Mouse (Mus musculus) right cerebral cortex, adult 18-20 months (tissue): Measurements from ENCODE around the gene Gp9.

ENCODE experiments used
- DNase-seq: peaks from one replicate; pipeline ENCODE4 v3.0.0; 2022; ENCODE audit warnings: mixed read lengths

The Gp9 gene

DNA sequence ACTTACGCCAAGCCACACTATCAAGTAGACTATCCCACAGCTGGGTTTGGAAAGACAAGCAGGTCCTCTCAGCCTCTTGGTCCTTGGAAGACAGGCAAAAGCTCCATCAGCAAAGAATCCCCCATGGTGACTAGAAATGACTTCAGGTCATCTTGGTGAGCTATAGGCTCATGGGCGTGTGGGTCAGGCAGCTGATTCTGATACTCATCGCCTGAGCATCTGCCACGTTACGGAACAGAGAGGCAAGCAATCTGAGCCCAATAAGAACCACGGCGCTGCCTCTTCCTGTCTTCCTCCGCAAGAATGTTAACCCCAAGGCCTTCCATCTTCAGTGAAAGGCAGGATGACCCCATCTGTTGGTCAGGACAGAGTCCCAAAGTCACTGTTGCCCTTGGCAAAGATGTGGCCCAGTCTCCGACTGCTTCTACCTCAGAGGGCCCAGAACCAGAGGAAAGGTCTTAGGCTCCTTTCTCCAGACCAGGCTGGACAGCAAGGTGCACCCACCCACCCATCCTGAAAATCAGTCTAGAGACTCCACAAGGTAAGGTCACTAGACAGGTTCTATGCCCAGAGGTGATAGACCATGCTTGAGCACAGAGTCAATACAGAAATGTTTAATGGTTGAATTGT is 10.5 kb downstream of the Gp9 start:
- DNase-seq, result no peak

DNA sequence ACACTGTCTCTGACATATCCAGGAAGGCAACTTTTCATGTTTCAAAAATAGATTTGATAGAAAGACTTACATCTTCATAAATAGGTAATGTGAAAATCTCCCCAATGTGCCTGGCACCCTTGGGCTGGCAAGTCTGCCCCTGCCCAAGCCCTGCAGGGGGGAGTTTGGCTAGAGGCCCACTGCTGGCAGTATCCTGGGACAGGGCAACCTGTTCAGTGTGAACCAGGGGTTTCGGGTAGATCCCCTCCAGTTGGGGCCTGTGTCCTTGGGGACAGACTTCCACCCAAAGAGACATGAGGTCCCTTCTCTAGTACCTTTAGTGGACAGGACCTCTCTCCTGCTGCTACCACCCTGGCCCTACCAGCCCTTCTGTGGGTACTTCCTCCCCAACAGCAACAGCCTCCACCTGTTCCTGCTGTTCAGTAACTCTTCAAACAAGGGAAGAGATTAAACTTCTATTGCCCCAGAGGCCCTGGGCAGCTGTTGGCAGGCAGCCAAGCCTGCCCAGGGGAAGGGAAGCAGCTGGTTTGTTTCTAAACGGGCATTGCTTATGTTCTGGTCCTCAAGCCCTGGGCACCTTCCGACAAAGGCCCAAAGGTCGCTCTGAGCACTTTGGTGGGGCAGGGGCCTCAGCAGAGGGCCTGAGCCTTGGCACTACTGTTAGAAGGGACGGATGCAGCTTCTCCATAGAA is 11.2 kb downstream of the Gp9 start:
- DNase-seq, result no peak

DNA sequence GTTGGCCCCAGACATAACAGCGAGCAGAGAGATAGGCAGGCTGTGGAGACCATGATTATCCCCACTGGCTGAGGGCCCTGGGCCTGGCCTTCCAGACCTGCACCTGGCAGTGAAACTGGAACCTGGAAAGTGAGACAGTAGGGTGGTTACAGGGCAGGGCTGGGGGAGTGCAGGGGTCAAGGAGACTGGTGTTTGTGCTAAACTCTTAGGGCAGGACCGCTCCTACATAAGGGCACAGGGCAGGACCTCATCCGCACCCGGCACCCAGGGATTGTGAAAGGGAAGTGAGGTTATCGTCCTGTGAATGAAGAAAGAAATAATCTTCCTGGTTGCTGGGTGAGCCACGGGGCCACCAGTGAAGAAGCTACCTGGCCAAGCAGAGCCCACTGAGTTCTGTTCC is 11.9 kb downstream of the Gp9 start:
- DNase-seq, result no peak

DNA sequence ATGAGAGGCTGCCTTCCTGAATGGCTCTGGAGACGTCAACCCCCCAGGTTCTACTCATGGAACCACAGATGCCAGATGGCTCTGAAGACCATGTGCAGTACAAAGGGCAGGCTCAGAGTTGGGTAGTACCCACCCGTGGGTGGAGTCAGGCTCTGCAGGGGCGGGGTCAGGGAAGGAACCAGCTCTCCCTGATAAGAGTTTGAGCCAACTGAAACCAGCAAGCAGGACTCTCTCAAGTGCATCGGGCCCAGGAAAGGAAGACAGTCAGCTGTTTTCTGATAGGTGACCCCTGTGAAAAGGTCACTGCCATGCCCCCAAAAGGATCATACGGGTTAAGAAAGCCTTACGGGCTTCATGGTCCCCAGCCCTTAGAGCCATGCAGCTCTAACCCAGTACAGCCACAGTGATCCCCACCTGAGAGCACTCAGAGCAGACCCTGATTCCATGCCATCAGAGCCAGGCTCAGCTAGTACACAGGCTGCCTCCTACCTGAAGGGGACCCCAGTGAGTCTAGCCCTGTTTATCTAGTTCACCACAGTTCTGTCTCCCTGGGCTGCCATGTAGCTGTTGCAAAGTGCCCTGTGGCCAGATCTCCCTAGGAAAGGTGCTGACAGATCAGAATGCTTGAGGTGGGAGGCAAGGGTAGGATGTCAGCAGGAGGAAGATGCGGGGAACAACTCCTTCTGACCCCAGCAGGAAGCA is 13.1 kb downstream of the Gp9 start:
- no peak for DNase-seq

DNA sequence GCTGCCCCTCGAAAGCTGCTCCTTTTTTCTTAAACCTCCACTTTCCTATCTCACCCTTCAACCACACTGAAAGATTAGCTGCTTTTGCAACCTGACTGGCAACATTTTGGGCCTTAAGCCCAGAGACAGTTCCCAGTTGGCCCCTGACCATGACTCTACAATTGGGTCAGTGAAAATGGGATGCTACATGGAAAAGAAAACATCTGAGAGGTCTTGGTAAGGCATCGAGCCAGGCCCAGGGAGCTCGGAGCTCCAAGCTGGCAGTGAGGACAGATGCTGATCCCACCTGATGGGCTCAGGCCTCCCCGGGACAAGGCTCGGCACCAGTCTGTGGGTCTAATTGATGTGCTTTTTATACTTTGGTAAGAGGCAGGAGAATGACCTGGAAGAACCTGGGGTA is 14.0 kb downstream of the Gp9 start:
- DNase-seq, result no peak

DNA sequence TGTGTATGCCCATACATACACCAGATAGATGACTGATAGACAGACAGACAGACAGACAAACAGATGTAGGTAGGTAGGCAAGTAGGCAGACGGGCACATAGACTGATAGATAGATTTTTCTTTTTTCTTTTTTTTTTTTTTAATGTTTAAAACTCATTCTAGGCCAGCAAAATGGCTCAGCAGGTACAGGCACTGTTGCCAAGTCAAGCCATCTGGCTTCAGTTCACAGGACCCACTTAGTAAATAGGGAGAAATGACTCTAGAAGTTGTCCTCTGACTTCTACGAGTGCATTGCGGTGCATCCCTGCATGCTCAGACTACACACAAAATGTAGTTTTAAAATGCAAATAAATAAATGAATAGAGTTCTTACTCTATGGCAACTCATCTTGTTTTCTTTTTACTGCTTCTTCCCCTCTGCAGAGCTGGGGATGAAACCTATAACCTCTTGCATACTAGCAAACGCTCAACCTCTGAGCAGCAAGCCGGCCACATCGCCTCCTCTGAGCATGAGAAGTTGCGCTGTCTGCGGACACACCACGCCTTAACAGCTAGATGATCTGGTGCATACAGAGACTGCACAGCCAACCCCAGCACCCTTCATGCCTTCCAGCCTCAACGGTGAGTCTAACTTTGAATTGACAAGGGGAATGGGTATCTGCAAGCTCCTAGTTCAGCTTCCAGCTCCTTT is 16.1 kb downstream of the Gp9 start:
- no peak for DNase-seq

DNA sequence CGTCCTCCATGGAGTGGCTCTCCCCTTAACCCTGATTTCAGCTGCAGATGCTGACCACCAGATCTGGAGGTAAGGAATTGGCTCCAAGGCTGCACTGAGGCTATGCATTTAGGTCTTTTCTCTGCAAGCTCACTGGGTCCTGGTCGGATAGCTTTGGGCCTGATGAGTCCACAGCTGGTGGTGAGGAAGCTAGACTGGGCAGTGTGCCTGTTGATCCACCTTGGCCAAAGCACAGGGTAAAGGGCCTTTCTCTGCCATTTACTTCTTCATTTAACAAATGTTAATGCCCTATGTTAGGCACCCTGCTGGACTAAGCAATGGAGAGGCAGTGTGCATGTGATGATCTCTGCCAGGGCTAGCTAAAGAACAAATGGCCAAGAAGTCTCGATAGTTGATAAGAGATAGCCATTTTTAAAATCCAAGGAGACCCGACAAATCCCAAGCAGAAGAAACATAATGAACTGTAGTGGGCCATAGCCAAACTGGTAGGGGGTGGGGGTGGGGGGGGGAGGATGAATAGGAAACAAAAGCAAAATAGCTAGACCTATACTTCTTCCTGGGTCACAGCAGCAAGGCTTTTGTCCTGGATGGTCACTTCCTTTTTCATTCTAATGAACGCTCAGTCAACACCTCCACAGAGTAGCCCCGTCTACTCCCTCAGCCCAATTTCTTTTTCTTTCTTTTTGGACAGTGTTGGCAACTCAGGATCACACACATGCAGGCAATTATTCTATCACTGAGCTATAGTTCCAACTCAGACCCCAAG is 17.7 kb downstream of the Gp9 start:
- no peak for DNase-seq

DNA sequence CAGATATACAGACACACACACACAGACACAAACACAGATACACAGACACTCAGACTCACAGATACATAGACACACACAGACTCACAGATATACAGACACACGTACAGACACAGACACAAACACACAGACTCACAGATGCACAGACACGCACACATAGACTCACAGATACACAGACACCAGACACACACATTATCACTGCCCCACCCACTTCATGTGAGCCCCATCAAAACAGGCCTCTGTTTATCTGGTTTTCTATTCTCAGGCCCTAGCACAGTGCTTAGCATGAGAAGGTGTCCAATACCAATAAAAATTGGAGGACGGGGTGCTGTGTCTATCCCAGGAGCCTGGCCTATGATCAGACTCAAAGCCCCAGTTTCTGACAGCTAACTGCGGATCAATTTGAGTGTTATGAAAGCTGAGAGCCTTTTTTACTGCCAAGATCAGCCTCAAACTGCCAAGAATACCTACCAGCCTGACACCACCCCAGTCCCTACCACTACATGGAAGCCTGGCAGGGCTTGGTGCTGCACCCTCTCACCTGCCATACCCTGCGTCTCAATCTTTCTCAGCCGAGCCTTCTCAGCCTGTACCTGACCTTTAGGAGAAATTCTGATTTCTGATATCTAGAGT is 18.5 kb downstream of the Gp9 start:
- no peak for DNase-seq

DNA sequence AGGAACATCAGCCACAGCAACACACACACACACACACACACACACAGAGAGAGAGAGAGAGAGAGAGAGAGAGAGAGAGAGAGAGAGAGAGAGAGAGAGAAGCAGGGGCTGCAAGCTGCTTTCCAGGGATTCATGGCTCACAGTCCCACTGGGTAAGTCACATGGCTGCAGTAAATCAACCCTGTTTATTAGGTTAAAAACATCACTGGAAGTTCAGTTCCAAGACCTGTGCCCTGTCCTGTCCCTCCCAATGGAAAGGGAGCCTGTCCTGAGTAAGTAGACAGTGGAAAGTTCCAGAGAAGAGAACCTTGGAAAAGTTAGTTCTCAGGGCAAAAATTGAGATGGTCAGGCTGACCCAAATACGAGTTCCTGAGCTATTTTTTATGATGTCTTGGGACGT is 19.4 kb downstream of the Gp9 start:
- DNase-seq, result no peak

DNA sequence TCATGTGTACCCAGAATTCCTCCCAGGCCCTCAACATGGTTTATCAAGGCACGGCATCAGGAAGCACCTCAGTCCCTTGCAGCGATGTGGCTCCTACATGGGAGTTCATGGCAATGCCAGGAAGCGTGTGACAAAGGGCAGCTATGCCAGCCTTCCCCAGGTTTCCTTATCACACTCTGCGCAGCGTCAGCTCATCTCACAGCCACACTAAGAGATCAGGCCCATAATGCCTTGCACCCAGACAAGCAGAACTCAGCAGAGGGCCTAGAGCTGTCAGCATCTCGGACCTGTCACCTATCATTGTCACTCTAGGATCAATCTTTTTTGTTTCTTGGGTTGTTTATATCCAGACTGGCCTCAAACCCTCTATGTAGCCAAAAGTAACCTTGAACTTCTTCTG is 21.7 kb downstream of the Gp9 start:
- DNase-seq, result no peak

DNA sequence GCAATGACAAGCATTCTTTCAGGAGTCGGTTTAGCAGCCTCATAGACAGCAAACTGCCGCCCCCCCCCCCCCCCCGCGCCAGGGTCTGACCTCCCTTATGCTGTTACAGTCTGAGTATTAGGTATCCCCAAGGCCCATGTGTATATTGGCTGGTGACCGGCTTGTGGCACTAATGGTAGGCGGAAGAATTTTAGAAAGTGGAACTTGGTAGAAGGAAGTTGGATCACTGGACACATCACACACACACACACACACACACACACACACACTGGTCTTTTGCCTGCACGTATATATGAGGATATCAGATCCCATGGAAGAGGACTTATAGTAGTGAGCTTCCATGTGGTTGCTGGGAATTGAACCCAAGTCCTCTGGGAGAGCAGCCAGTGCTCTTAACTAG is 24.6 kb downstream of the Gp9 start:
- no peak for DNase-seq

DNA sequence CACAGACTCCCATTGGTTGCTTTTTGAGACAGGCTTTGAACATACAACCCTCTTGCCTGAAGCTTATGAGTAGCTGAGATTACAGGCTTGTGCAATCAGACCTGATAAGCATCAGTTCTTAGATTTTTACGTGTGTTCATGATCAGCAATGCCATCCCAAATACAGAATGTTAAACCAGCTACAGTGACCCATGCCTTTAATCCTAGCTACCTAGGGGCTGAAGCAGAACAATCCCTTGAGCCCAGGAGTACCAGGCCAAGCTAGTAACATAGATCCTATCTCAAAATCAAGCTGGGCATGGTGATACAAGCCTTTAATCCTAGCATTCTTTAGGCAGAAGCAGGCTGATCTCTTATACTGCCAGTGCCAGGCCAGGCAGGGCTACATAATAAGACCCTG is 26.2 kb downstream of the Gp9 start:
- DNase-seq, result no peak

DNA sequence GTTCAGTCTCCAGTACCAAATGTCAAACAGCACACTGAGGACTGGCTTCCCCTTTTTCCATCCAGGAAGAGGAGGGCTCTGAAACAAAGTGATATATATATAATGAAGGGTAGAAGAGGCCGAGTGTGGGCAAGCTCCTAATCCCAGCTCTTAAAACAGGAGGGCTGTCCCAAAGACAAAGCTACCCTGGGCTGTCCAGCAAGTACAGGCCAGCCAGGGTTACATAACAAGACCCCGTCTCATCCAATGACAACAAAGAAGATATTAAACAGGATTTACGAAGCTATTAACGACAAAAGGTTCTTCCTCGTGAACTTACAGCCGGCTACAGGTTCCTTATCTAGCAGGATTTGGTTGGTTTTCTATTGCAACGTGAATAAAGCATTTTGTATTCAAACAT is 27.0 kb downstream of the Gp9 start:
- DNase-seq, result no peak

DNA sequence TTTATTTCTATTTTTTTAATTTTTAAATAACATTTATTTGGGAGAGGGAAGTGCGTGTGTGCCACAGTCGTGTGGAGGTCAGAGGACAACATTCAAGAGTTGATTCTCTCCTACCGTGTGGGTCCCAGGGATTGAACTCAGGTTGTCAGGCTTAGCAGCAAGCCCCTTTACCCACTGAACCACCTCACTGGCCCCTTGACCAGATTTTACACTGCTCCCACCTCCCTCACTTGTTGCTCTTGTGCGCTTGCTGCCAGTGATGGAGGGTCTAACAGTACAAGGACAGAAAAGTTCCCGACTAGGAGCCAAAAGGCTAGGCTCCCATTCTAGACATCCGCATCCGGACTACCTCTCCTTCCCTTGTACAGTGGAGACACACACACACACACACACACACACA is 27.6 kb downstream of the Gp9 start:
- no peak for DNase-seq

DNA sequence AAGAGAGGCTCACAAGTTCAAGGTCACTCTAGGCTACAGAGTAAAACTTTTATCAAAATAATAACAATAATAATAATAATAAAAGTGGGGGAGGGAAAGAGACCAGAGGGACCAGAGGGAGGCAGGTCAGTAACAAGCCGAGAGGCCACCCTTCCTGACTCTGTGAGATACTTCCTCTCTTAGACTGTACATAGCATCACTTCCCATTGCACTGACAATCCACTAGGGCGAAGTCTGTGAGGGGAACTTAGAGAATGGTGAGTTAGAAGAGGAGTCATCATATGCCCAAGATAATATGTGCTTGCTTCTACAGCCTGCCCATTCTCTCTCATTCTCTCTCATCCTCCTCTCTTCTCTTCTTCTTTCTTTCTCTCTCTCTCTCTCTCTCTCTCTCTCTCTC is 28.2 kb downstream of the Gp9 start:
- DNase-seq, result no peak

DNA sequence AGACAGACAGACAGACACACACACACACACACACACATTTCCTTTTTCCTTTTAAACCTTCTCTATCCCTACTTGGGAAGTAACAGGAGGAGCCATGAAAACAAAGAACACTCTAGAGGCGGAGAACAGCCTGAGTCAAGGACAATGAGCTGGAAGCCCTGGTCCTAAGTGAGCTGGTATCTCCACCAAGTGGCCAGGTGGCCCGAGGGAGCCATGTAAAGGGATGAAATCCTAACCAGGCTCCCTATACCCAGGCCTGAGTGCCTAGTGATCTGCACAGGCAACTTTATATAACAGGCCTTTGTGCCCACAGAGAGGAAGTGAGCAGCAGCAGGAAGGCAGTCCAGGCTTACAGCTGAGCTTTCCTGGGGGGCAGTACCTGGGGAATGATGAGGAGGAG is 29.0 kb downstream of the Gp9 start:
- no peak for DNase-seq

DNA sequence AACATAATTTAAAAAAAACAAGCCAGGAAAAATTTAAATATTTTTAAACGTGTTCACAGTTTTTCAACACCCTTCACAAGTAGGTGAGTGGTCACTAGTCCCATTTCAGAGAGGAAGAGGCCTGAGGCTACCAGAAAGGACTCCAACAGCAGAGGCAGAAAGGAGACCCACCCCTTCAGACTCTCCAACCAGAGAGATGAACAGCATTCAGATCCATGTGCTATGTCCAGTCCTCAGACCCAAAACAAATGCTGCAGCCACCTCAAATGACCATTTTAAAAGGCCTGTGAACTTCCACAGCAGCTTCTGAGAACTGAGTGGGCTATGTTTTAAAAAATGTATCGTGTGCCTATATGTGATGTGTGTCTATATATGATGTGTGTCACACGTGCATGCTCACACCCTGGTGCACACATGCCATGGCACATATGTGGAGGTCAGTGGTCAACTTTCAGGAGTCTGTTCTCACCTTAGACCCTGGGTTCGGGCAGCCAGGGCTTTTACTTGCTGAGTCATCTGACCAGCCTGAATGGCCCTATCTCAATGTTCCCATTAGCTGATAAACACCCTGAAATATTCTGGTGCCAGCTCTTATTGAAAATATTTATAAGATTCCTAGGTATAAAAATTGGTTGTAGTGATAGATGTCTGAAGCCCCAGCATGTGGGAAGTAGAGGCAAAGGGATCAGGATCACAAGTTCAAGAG is 30.0 kb downstream of the Gp9 start:
- no peak for DNase-seq

DNA sequence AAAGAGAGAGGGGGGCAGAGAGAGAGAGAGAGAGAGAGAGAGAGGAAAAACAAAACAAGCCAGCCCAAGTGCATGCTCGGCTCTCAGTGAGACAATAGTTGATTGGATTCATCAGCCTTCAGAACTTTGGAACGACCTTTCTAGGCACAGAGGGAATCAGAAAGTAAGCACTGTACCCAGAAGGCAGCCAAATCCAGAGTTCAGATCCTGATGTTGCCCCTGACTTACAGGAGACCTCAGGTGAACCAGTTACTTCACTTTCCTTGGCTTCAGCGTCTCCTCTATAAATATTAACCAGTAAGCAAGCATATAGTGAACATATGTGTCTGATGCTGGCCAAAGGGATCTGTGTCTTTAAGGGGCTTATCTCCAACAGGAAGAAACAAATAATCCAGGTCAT is 30.6 kb downstream of the Gp9 start:
- DNase-seq, result no peak

DNA sequence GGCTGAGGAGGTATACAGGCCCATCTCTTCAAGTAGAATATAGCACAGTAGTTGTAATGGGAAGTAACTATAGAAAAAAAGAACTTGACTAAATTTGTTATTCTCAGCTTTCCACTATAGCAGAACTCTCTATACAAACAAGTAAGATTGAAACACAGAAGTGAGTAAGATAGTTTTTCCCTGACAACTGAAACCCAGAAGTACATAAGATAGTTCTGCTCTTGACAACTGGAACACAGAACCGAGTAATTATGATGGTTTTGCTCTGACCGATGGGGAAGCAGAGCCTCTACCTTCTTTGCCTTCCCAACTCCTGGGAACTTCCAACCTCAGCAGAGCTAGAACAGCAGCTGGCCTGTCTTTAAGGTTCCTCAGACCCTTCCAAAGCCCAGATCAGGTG is 31.3 kb downstream of the Gp9 start:
- DNase-seq, result no peak

DNA sequence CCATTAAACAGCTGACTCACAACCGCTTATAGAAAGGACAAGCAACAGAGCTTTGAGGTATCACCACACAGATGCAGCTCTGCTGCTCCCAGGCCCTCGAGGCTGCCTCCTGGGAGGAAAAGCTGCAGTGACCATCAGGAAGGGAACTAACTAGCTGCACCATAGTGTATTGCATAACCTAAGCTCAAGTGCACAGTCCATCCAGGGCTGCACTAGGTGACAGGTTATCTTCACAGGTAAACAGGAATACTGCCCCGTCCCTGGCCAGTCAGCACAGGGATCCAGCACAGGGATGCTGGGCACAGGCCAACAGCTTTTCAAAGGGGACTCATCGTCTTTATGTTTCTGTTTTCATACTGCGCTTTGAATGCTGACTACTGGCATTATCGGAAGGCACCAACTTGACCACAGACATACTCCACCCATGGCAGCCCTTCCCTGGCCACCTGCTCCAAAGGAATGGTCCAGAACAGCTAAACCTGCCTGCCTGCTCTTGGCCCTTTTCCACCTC is 31.8 kb downstream of the Gp9 start:
- DNase-seq, result no peak

DNA sequence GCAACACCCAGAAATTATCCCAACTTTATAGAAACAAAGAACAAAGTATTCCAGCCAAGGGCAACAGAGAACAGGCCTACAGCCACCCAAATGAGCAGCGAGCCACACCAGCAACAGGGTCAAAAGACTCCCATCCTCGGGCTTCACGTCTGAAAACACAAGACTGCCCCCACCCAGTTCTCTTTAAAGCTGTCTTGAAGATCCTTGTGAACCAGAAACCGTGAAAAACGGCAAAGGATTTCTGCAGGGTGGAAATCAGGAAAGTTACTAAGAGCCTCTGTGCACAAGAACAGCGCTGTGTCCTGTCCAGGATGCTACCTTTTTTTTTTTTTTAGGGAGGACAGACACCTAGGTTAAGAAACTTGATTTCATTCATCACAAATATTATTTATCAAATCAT is 32.4 kb downstream of the Gp9 start:
- DNase-seq, result no peak
